27 mouse cellular contexts compared by ENCODE assay signal in genomic region chr17:67412546-67413250, GRCm38 (mm10). TPM values are rescaled to one million over a fixed set of nuclear protein-coding genes. Genes with fewer than 3 reads are reported as not detected.
DNase-seq lines count a peak whose midpoint lies in the region; ATAC-seq lines count a peak whose summit lies in the region.
"Had no signal": no experiment of that assay in that cellular context is flagged by ENCODE, and none has a peak within 500 bp of the region (broad histone marks: within the 10 kb centered on the region; RNA-seq: fewer than 3 reads in every experiment).

No protein-coding gene starts in this region.

- WGBS in heart, embryonic 10.5 days = 84% methylated on average over 8 of the region's 8 CpGs

- peak; percentile 82 for ATAC-seq in frontal cortex, adult (ENCODE audit: low TSS enrichment)
- ATAC-seq: activated CD4-positive, CD25-positive, alpha-beta regulatory T cell, adult 4 months; CD4-positive, CD25-positive, alpha-beta regulatory T cell, adult 4 months; forebrain, embryonic 14.5 days; forebrain, embryonic 16.5 days; Patski had no signal

- no peak for DNase-seq in frontal cortex, postnatal 10 days (ENCODE audit: low spot score in 2 of 2)
- DNase-seq in heart, adult 11 months = peak; percentile 72
- no peak for DNase-seq in heart, embryonic 10.5 days (ENCODE audit: low spot score)
- DNase-seq in brain, adult 2 months (ENCODE audit: low read depth, low spot score) = peak; percentile 31
- DNase-seq in c-Kit-positive CD71-positive TER-119-positive erythroid progenitor cells, embryonic 14.5 days (ENCODE audit: low spot score) = no peak
- DNase-seq: adrenal gland, adult 8-10 months; adrenal gland, postnatal 14 days; B cell, adult 2 months; cerebellum, adult 11 months; cerebellum, adult 18-20 months; cerebellum, adult 8-10 months; cerebellum, adult 9-11 months; cerebellum, postnatal 36 days; embryo, embryonic 11 days had no signal

- no peaks in the 10 kb centered on the region for H3K4me1 ChIP-seq in heart, embryonic 10.5 days
- H3K4me1 ChIP-seq: embryonic facial prominence, embryonic 13.5 days; embryonic facial prominence, embryonic 15.5 days; forebrain, embryonic 10.5 days; forebrain, embryonic 12.5 days had no signal

- no peaks in the 10 kb centered on the region for H3K36me3 ChIP-seq in heart, embryonic 10.5 days
- H3K36me3 ChIP-seq: embryonic facial prominence, embryonic 13.5 days; embryonic facial prominence, embryonic 15.5 days; forebrain, embryonic 10.5 days; forebrain, embryonic 12.5 days; G1E had no signal

- no peaks in the 10 kb centered on the region for H3K9me3 ChIP-seq in heart, embryonic 10.5 days
- H3K9me3 ChIP-seq: embryonic facial prominence, embryonic 13.5 days; embryonic facial prominence, embryonic 15.5 days; forebrain, embryonic 10.5 days; forebrain, embryonic 12.5 days had no signal

- no peak overlapping the region for H3K27ac ChIP-seq in heart, embryonic 10.5 days
- H3K27ac ChIP-seq: embryonic facial prominence, embryonic 13.5 days; embryonic facial prominence, embryonic 15.5 days; forebrain, embryonic 10.5 days; forebrain, embryonic 12.5 days had no signal

- no peaks in the 10 kb centered on the region for H3K27me3 ChIP-seq in heart, embryonic 10.5 days (ENCODE audit: insufficient read depth, poor library complexity, severe bottlenecking)
- H3K27me3 ChIP-seq: CH12.LX; embryonic facial prominence, embryonic 13.5 days; embryonic facial prominence, embryonic 15.5 days; forebrain, embryonic 12.5 days had no signal

- H3K4me3 ChIP-seq in heart, embryonic 10.5 days = no peak overlapping the region
- H3K4me3 ChIP-seq: embryonic facial prominence, embryonic 13.5 days; embryonic facial prominence, embryonic 15.5 days; erythroblast, embryonic 14.5 days; forebrain, embryonic 10.5 days; forebrain, embryonic 12.5 days had no signal

RNA-seq across cellular contexts. Expression of gene Ptprm, which starts 58.4 kb away (rescaled TPM):
- polyA plus RNA-seq in heart, embryonic 10.5 days (2016; fragmentation: Nextera tagmentation; extraction: Ambion mirVana) = 12.6 and 13.6 TPM in 2 replicates
- polyA plus RNA-seq: activated CD4-positive, CD25-positive, alpha-beta regulatory T cell, adult 4 months; CD4-positive, CD25-positive, alpha-beta regulatory T cell, adult 4 months; erythroblast, embryonic 14.5 days; G1E had no signal

Comparison
In these comparisons a context has a peak if more than half of its experiments do, and no peak if none do; other contexts are left out.
1. DNase-seq: peak in heart, adult 11 months (single experiment) and brain, adult 2 months (single experiment); none in frontal cortex, postnatal 10 days (0 of 2), heart, embryonic 10.5 days (single experiment) and c-Kit-positive CD71-positive TER-119-positive erythroid progenitor cells, embryonic 14.5 days (single experiment).